Mouse (Mus musculus) natural killer cell, adult 2 months (primary cell): ENCODE data around the gene Pcsk1n.
A peak's percentile ranks its signal among the peaks of the same experiment; 100 is the strongest.
"Not testable (repeated sequence)": the region's sequence is repeated elsewhere in the genome, so short reads cannot be mapped to it uniquely, and the experiment has no call there.

Experiments used
- DNase-seq, 2 experiments: peaks; one replicate each; pipeline ENCODE4 v3.0.0; 2022; ENCODE audit warnings: low spot score in 2 of 2

Pcsk1n gene

DNA sequence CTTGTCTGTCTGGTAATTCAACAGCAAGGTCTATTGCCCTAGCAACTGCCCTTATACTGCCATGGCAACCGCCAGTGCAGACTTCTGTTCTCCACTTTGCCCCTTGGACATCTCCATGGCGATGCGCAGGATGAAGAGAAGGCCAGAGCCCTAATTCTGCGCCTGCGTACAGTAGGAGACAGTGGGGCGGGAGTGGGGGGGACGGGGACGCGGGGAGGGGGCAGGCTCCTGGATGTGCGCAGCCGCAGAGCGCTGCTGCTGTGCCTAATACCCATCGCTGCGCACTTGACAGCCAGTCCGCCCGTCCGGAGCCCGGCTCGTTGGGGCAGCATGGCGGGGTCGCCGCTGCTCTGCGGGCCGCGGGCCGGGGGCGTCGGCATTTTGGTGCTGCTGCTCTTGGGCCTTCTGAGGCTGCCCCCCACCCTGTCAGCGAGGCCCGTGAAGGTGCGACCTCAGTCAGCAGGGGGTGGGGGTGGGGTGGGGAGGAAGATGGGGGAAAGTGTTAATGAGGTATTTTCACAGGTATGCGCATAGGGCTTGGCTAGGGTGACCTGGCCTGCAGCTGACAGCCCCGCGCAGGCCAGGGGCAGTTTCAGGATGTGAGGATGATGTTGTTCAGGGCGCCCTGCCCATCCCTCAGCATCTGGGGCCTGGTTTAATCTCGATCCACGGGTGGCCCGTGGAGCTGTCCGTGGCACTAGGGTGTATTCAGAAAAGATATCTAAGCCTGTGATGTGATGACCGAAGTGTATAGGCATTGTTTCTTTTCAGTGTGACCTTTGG, at the start of gene Pcsk1n:
Gene Pcsk1n, plus strand, starts transcription at position 222 of the 783 bp plus-strand sequence.
- DNase-seq, result no peak

GRCm38 (mm10) chrX:7869826-7870225, 49.8 kb upstream of the Pcsk1n start:
- no peak for DNase-seq

- DNase-seq, result peak; percentile 82 to 89
These were observed 41.6 kb upstream of the Pcsk1n start, which contains the start of gene Pim2 for GRCm38 (mm10) chrX:7878007-7878419. Gene Pim2 (plus strand): TSS chrX:7878262.

- DNase-seq, result no peak
These were observed 41.1 kb upstream of the Pcsk1n start for GRCm38 (mm10) chrX:7878495-7878894.

- peak; percentile 80 for DNase-seq
These were observed 39.8 kb upstream of the Pcsk1n start for GRCm38 (mm10) chrX:7879819-7880218.

GRCm38 (mm10) chrX:7883841-7884567, 35.6 kb upstream of the Pcsk1n start, which contains the start of gene Slc35a2:
Gene Slc35a2 (plus strand): TSS chrX:7884028.
- peak; percentile 78 to 81 for DNase-seq

GRCm38 (mm10) chrX:7898211-7898610, 21.4 kb upstream of the Pcsk1n start:
- peak in 1 of 2 experiments; percentile 36 for DNase-seq

DNA sequence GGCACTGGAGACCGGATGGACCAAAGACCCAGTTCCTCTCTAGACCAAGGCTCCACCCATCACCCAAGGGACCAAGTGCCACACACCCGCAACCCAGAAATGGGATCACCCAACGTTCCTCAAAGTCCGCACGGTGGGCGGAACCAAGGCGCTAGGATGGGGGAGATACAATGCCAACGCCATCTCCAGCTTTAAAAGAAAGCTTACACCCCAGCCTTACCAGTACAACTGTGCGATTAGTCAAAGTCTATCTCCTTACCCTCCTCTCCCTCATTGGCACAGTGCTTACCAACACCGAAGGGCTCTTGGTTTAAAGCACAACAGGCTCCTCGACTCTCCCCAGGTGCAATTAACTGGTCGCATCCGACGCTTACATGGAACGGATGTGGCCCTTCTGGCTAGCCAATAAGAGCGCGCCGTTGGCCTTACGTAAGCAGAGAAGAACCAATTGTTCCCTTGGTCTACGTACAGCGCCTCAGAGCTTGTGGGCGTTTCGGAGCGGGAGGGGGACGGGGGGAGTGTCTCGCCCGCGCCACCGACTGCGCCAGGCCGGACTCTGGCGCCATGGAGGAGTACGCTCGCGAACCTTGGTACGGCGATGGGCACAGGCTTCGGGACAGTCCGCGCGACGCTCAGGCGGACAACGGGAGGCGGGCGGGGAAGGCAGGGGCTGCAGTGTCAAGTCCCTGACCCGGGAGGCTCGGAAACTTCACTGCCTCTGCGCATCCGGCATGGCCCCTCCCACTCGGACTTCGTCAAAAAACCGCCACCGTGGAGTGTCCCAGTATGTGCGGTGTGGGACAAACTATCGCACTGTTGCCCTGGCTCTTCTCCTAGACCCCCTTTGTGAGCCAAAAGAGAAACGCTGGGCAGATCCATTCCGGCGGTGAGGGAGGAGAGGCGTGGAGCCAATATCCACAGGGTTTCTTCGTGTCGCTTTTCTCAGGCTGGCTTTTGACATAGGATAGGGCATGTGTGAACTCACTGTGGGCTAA, 20.4 kb upstream of the Pcsk1n start, which contains the start of the genes Pqbp1 and Timm17b:
Gene Pqbp1, minus strand, starts transcription at position 390 of the 995 bp plus-strand sequence.
Gene Timm17b, plus strand, starts transcription at position 478 of the 995 bp plus-strand sequence.
- DNase-seq, result peak; percentile 83 to 88

DNA sequence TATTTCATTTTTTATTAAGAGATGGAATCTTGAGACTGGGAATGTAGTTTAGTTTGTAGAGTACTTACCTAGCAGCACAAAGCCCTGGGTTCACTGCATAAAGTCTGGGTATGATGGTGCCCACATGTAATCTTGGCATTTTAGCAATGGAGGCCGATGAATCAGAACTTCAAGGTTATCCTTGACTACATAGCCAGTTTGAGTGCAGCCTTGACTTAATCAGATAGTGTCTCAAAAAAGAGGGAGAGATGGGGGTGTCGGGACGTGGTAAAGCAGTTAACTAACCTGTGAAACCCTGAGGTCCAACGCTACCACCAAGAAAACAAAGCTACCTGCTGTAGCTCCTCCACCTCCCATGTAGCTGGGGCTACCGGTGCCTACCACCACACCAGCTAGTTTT, 15.2 kb upstream of the Pcsk1n start:
- DNase-seq, result no peak

DNA sequence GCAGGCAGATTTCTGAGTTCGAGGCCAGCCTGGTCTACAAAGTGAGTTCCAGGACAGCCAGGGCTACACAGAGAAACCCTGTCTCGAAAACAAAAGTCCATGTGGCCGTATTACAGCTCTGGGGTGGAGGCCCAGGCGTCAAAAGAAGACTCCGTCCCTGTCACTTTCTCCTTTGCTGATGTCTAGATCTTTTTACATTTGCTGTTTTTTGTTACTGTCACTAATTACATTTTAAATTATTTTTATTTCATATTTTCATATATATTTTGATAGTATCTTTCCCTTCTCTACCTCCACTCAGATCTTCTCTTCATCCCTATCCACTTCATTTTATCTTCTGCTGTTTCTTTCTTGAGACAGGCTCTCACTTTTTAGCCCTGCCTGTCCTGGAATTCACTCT, 11.9 kb upstream of the Pcsk1n start, which contains the start of gene Gm10491:
Gene Gm10491, minus strand, starts transcription at position 101 of the 400 bp plus-strand sequence.
- no peak for DNase-seq

DNA sequence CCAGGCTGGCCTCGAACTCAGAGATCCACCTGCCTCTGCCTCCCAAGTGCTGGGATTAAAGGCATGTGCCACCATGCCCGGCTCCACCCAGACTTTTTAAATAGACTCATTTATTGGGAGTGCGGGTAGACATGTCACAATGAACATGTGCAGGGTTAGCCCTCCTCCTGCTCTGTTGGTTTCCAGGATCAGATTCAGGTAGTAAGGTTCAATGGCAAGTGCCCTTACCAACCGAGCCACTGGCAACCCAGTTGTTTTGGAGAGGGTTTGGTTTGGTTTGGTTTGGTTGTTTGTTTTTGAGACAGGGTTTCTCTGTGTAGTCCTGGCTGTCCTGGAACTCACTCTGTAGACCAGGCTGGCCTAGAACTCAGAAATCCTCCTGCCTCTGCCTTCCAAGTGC, 10.4 kb upstream of the Pcsk1n start, which contains the start of gene Gm10490:
Gene Gm10490, plus strand, starts transcription at position 301 of the 400 bp plus-strand sequence.
- not testable (repeated sequence) for DNase-seq

DNA sequence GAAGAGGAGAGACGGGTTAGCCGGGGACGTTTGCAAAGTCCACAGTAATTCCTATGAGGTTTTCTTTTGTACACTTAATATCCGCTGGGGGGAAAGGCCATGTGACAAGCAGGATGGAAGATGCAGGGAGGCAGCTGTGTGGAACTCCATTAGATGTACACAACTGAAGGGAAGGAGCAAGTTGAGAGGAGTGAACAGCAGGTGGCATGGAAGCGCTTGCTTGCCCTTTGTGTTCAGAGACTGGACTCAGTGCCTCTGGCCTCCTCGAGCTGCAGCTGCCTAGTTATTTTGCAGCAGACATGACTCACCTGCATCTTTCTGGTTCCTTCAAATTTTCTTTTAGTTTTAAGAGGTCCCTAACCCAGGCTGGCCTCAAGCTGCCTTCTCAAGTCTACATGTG, 9.1 kb upstream of the Pcsk1n start:
- DNase-seq, result no peak

- peak; percentile 12 to 24 for DNase-seq
These were observed 4.0 kb upstream of the Pcsk1n start for GRCm38 (mm10) chrX:7915669-7916068.

DNA sequence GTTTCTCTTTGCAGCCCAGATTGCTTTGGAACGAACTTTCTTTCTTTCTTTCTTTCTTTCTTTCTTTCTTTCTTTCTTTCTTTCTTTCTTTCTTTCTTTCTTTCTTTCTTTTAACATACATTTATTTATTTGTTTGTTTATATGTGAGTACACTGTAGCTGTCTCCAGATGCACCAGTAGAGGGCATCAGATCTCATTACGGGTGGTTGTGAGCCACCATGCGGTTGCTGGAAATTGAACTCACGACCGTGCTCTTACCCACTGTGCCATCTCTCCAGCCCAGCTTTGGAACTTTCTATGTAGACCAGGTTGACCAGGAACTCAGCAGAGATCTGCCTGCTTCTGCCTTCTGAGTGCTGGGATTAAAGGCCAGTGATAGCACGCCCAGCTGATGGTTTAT, 1.7 kb upstream of the Pcsk1n start:
- DNase-seq, result not testable (repeated sequence)

GRCm38 (mm10) chrX:7922032-7922431, 2.4 kb downstream of the Pcsk1n start:
- DNase-seq, result no peak

GRCm38 (mm10) chrX:7926266-7926665, 6.6 kb downstream of the Pcsk1n start:
- no peak for DNase-seq

DNA sequence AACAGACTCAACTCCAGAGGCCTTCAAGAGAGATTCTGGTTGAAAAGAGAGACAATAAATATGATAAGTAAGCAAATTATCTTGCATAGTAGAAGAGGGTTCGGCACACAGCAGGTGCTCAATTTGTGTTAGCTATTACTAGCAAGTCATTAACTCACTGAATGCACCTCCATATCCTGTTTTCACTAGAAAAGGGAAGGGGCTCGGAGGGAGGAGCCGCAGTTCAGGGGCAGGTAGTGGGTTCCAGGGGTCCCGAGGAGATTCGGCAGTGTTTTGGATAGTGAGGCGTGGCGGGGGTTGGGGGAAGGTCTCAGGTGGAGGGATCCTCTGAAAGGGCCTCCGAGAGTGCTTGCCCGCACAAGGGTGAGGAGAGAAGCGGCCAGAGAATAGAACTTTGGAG, 7.5 kb downstream of the Pcsk1n start:
- DNase-seq, result no peak

DNA sequence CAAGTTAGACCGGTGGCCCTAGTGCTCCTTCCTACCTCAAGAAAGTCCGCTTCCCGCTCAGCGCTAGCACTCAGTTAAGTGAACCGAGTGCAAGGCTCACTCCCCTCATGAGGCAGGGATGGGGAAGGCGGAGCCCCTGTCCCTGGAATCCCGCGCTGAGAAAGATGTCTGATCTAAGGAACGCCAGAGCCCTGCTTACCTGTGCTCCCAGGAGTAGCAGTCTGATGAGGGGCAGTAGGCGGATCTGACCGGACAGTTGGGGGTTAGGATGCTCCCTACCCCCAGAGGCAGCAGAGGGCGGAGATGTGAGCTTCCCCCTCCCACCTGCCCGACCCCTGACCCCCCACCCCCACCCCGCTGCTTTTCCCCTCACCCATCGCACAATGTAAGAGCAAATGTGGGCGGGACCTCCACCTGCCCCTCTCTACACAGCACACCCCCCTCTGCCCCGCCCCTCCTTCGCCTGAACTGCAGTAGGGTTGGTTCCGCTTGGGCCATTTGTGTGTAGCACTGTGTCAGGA, 8.7 kb downstream of the Pcsk1n start, which contains the start of gene Eras:
Gene Eras, minus strand, starts transcription at position 338 of the 521 bp plus-strand sequence.
- DNase-seq, result no peak

- DNase-seq, result no peak
These were observed 17.3 kb downstream of the Pcsk1n start for GRCm38 (mm10) chrX:7936874-7937273.

GRCm38 (mm10) chrX:7937667-7938066, 18.0 kb downstream of the Pcsk1n start:
- no peak for DNase-seq

GRCm38 (mm10) chrX:7945618-7946017, 26.0 kb downstream of the Pcsk1n start:
- no peak for DNase-seq
